Mouse (Mus musculus) hindbrain, embryonic 16.5 days (tissue): Measurements from ENCODE around the gene Hdac9. TPM values are rescaled to one million over a fixed set of nuclear protein-coding genes. Genes with fewer than 3 reads are reported as not detected.
A peak's percentile ranks its signal among the peaks of the same experiment; 100 is the strongest.

Source experiments
- ATAC-seq: fragments of 200-750 bp; cut with Nextera tagmentation; 2 replicates; pipeline ENCODE4 v1.8.0; 2017; ENCODE audit warnings: moderate TSS enrichment, moderate library complexity
- H3K27ac ChIP-seq: fragments of 300-500 bp; sonication (generic); 2 replicates; pipeline ENCODE4 v1.5.1; 2014; ENCODE audit warnings: low read depth, mild to moderate bottlenecking, control low read depth, low read length, moderate library complexity
- H3K27me3 ChIP-seq: fragments of 300-500 bp; sonication (generic); replicated peaks from 2 replicates; pipeline ENCODE4 v1.6.1; 2014; ENCODE audit warnings: low read length; ENCODE audit not compliant: control insufficient read depth, insufficient read depth
- H3K36me3 ChIP-seq: fragments of 300-500 bp; sonication (generic); 2 replicates; pipeline ENCODE4 v1.6.1; 2014; ENCODE audit warnings: mild to moderate bottlenecking, low read length, moderate library complexity, mixed read lengths; ENCODE audit not compliant: control insufficient read depth, insufficient read depth
- H3K4me1 ChIP-seq: fragments of 300-500 bp; sonication (generic); 2 replicates; pipeline ENCODE4 v1.6.1; 2014; ENCODE audit warnings: low read depth, low read length; ENCODE audit not compliant: control insufficient read depth, insufficient read depth
- H3K4me2 ChIP-seq: fragments of 300-500 bp; sonication (generic); 2 replicates; pipeline ENCODE4 v1.6.1; 2014; ENCODE audit warnings: mild to moderate bottlenecking, low read length, control low read depth, moderate library complexity
- H3K4me3 ChIP-seq: fragments of 300-500 bp; sonication (generic); 2 replicates; pipeline ENCODE4 v1.5.1; 2014; ENCODE audit warnings: mild to moderate bottlenecking, low read length, control low read depth, moderate library complexity
- H3K9ac ChIP-seq: fragments of 300-500 bp; sonication (generic); 2 replicates; pipeline ENCODE4 v1.6.1; 2014; ENCODE audit warnings: low read depth, mild to moderate bottlenecking, control low read depth, low read length, moderate library complexity
- H3K9me3 ChIP-seq: fragments of 300-500 bp; sonication (generic); 2 replicates; pipeline ENCODE4 v1.6.1; 2014; ENCODE audit warnings: mild to moderate bottlenecking, low read length, moderate library complexity; ENCODE audit not compliant: control insufficient read depth
- WGBS: fragments of 180-500 bp; shearing (Covaris S2); extraction: QIAGEN DNeasy Blood & Tissue Kit; methylation state at CpG from one replicate; pipeline ENCODE4 v1.1.7; 2014; 5-methylcytosine and 5-hydroxymethylcytosine counted together
- polyA plus RNA-seq: library from polyadenylated mRNA; unstranded; fragments of >200 nt; fragmentation: Nextera tagmentation; extraction: Ambion mirVana; gene quantifications from 2 replicates; pipeline ENCODE4 v1.2.1, GENCODE M21; 2015

Gene Hdac9
- polyA plus RNA-seq, 1 experiment from 2014 or later: 10.4 TPM

GRCm38 (mm10) chr12:34774071-34774470 lies 142.8 kb downstream of the Hdac9 start:
- no peak overlapping the region for H3K4me2 ChIP-seq
- no peak overlapping the region for H3K27ac ChIP-seq
- H3K9me3 ChIP-seq: no peaks in the 10 kb centered on the region
- H3K27me3 ChIP-seq: no peaks in the 10 kb centered on the region
- ATAC-seq: peak; percentile 40; the same call in 1 of the 2 replicates
- 45% methylated on average over 5 of the region's 5 CpGs for WGBS
- H3K9ac ChIP-seq: no peak overlapping the region
- H3K36me3 ChIP-seq: no peaks in the 10 kb centered on the region
- no peaks in the 10 kb centered on the region for H3K4me1 ChIP-seq
- H3K4me3 ChIP-seq: no peak overlapping the region

GRCm38 (mm10) chr12:34767226-34767775 lies 149.6 kb downstream of the Hdac9 start:
- Histone ChIP-seq H3K27me3 (no peaks in the 10 kb centered on the region), H3K4me3 (no peak overlapping the region), H3K9ac (no peak overlapping the region), H3K4me2 (no peak overlapping the region), H3K9me3 (no peaks in the 10 kb centered on the region), H3K27ac (no peak overlapping the region), H3K4me1 (no peaks in the 10 kb centered on the region), H3K36me3 (no peaks in the 10 kb centered on the region)
- peak; percentile 65 for ATAC-seq
- 77% methylated on average over 6 of the region's 6 CpGs for WGBS

- no peaks in the 10 kb centered on the region for H3K36me3 ChIP-seq
- H3K9me3 ChIP-seq: no peaks in the 10 kb centered on the region
- H3K9ac ChIP-seq: no peak overlapping the region
- H3K4me1 ChIP-seq: no peaks in the 10 kb centered on the region
- no peak overlapping the region for H3K4me3 ChIP-seq
- no peak for ATAC-seq
- H3K27ac ChIP-seq: no peak overlapping the region
- H3K27me3 ChIP-seq: no peaks in the 10 kb centered on the region
- H3K4me2 ChIP-seq: no peak overlapping the region
- 74% methylated on average over 2 of the region's 2 CpGs for WGBS
Observed at GRCm38 (mm10) chr12:34747266-34747665, 169.6 kb downstream of the Hdac9 start.

- WGBS: 33% methylated on average over 5 of the region's 5 CpGs
- Histone ChIP-seq H3K4me1 (no peaks in the 10 kb centered on the region), H3K9me3 (no peaks in the 10 kb centered on the region), H3K36me3 (no peaks in the 10 kb centered on the region), H3K4me3 (no peak overlapping the region), H3K4me2 (no peak overlapping the region), H3K27me3 (no peaks in the 10 kb centered on the region), H3K27ac (no peak overlapping the region), H3K9ac (no peak overlapping the region)
- ATAC-seq: peak; percentile 56
Observed at GRCm38 (mm10) chr12:34725204-34725603, 191.7 kb downstream of the Hdac9 start.

- no peaks in the 10 kb centered on the region for H3K36me3 ChIP-seq
- ATAC-seq: no peak
- no peak overlapping the region for H3K4me3 ChIP-seq
- no peaks in the 10 kb centered on the region for H3K9me3 ChIP-seq
- H3K9ac ChIP-seq: no peak overlapping the region
- H3K4me2 ChIP-seq: no peak overlapping the region
- no peaks in the 10 kb centered on the region for H3K27me3 ChIP-seq
- H3K27ac ChIP-seq: no peak overlapping the region
- 93% methylated on average over 2 of the region's 2 CpGs for WGBS
- no peaks in the 10 kb centered on the region for H3K4me1 ChIP-seq
Observed at GRCm38 (mm10) chr12:34724274-34724673, 192.6 kb downstream of the Hdac9 start.

- H3K27me3 ChIP-seq: no peaks in the 10 kb centered on the region
- no peak for ATAC-seq
- H3K36me3 ChIP-seq: no peaks in the 10 kb centered on the region
- no peak overlapping the region for H3K4me3 ChIP-seq
- no peak overlapping the region for H3K9ac ChIP-seq
- WGBS: 84% methylated on average over 7 of the region's 7 CpGs
- no peaks in the 10 kb centered on the region for H3K9me3 ChIP-seq
- H3K27ac ChIP-seq: no peak overlapping the region
- no peak overlapping the region for H3K4me2 ChIP-seq
- H3K4me1 ChIP-seq: no peaks in the 10 kb centered on the region
Observed at GRCm38 (mm10) chr12:34722831-34723490, 193.9 kb downstream of the Hdac9 start.

GRCm38 (mm10) chr12:34720906-34721305 lies 196.0 kb downstream of the Hdac9 start:
- WGBS: 79% methylated on average over 2 of the region's 2 CpGs
- Histone ChIP-seq H3K4me2 (no peak overlapping the region), H3K36me3 (no peaks in the 10 kb centered on the region)

GRCm38 (mm10) chr12:34714266-34714939 lies 202.5 kb downstream of the Hdac9 start:
- H3K4me3 ChIP-seq: no peak overlapping the region
- no peak for ATAC-seq
- no peaks in the 10 kb centered on the region for H3K9me3 ChIP-seq
- no peak overlapping the region for H3K4me2 ChIP-seq
- no peaks in the 10 kb centered on the region for H3K4me1 ChIP-seq
- H3K36me3 ChIP-seq: no peaks in the 10 kb centered on the region
- no peak overlapping the region for H3K27ac ChIP-seq
- 56% methylated on average over 14 of the region's 14 CpGs for WGBS
- no peaks in the 10 kb centered on the region for H3K27me3 ChIP-seq
- H3K9ac ChIP-seq: no peak overlapping the region

More at GRCm38 (mm10) chr12:34720906-34721305, 196.0 kb downstream of the Hdac9 start:
- ATAC-seq: no peak
- H3K9ac ChIP-seq: no peak overlapping the region
- H3K4me3 ChIP-seq: no peak overlapping the region
- no peaks in the 10 kb centered on the region for H3K27me3 ChIP-seq
- H3K4me1 ChIP-seq: no peaks in the 10 kb centered on the region
- H3K9me3 ChIP-seq: no peaks in the 10 kb centered on the region
- no peak overlapping the region for H3K27ac ChIP-seq

GRCm38 (mm10) chr12:34697981-34698380 lies 218.9 kb downstream of the Hdac9 start:
- Histone ChIP-seq H3K36me3 (no peaks in the 10 kb centered on the region), H3K9me3 (no peaks in the 10 kb centered on the region), H3K9ac (no peak overlapping the region), H3K4me1 (no peaks in the 10 kb centered on the region), H3K4me2 (no peak overlapping the region), H3K27ac (no peak overlapping the region), H3K4me3 (no peak overlapping the region), H3K27me3 (no peaks in the 10 kb centered on the region)
- 19% methylated on average over 1 of the region's 1 CpGs for WGBS
- ATAC-seq: no peak
